Mouse (Mus musculus) thymus, postnatal 4 days (tissue): ENCODE data around the gene Cd83.

Experiments
- DNase-seq: peaks from one replicate; pipeline ENCODE4 v3.0.0; 2021

The Cd83 gene

DNA sequence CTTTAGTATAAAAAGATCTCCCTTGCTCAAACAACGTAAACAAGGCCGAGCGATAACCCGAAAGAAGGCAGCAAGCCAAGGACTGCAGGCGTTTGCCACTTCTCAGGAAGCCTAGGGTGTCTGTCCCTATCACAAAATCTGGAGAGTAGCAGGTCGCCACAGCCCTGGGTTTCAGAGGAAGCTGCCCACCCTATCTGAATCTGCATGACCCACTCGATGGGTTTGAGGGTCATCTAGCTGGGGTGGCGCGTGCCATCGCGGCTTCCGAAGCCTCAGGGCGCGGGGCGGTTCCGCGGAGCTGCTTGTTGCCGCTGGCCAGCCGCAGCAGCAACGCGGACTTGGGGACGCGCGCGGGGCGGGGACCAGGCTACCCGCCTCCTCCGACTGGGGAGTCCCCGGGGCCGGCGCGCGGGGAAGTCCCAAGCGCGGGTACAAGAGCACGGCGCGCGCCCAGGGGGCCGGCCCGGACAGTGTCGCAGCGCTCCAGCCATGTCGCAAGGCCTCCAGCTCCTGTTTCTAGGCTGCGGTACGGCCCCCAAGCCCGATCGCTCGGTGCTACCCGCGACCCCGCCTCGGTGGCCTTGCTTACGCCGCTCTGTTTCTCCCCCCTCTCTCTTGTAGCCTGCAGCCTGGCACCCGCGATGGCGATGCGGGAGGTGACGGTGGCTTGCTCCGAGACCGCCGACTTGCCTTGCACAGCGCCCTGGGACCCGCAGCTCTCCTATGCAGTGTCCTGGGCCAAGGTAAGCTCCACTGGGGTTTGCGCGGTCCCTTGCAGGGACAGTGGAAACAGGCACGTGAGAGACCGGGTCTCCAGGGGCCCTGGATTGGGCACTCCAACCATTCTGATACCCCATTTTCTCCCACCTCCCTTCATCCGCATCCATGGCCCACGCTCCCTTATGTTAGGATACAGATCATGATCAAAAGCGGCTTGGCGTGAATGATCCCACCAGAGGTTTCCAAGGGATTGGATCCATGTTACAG lies at the start of gene Cd83:
Gene Cd83, plus strand, starts transcription at position 51 of the 987 bp plus-strand sequence.
- peak; percentile 62 for DNase-seq

DNA sequence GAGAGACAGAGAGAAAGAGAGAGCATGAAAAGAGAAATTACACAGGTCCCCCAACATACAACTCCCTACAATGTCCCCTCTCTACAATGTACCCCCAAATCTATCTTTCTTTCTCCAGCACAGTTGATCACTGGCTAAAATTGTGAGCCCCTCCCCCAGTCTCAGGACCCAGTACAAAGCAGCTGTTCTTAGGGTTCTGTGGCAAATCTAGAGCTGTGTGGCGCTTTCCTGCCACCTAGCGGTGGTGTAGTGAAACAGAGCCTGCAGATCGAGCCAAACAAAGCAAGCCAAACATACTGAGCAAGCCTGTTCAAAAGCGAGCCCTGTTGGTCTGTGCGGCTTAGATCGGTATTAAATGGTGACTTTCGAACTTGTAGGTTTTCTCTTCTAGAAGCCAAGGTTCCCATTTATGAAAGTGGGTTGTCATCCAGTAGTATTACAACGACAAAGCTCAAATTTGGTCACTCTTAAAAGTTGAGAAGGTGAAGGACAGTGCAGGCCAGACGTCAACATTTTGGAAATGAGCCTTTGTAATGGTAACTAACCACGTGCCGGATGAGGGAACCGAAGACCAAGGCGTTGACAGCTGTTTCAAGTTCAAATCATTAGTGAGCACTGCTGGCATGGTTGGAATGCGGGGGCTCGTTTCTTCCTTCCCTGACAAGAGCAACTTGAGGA lies 44.8 kb upstream of the Cd83 start:
- peak; percentile 87 for DNase-seq

DNA sequence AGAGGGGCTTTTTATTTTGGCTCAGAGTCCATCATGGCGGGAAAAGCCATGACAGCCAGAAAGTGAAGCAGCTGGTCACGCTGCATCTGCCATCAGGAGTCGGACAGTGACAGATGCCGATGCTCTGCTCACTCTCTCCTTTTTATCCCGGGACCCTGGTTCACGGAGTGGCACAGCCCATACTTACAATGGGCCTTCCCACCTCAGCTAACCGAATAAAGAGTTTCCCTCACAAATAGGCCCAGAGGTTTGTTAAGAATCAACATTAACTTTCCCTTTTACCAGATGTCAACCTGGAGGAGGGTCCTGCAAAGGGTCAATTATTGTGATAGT lies 44.3 kb upstream of the Cd83 start:
- DNase-seq, result no peak

DNA sequence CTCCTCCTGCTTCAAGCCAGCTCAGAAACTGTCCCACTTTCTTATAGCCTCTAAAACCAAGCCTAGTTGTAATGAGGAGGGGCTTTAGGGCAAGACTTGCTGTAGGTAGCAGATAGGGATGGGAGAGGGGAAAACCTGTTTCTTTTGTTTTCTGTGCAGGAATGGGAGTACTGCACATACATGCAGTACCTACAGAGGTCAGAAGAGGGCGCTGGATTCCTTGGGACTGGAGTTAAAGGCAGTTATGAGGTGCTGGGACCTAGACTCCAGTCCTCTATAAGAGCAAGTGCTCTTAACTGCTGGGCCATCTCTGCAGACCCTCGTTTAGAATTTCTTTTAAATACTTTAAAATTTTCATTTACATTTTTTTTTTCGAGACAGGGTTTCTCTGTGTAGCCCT lies 41.9 kb upstream of the Cd83 start:
- peak; percentile 25 for DNase-seq

DNA sequence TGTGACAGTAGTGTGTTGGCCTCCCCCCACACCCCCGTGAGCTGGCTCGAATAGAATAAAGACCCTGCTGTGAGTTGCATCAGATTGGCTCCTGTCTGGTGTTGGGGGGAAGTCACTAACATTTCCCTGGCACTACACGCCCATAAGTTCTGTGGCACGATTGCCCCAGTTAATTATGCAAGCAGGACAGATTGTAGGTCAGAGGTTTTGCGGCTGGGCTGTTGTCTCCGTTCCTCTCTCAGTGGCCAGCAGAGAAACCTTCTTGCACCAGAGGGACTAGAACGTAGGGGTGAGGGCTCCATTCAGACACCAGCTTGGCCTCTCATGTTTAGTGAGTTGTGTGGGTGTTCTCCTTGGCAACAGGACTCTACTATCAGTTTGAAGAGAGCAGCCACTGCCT lies 40.3 kb upstream of the Cd83 start:
- no peak for DNase-seq

DNA sequence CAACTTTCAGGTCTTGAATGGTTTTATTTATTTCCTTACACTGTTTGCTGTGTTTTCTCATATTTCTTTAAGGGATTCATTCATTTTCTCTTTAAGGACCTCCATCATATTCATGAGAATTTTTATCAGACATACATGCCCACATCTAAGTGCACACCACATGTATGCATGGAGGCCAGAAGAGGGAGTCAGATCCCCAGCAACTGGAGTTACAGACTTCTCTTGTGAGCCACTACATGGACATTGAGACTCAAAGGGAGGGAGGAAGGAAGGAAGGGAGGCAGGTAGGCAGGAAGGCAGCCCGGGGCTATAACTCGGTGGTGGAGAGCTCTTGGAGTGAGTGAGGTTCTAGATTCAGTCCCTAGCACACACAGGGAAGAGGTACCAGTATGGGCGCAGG lies 34.3 kb upstream of the Cd83 start:
- DNase-seq, result no peak

DNA sequence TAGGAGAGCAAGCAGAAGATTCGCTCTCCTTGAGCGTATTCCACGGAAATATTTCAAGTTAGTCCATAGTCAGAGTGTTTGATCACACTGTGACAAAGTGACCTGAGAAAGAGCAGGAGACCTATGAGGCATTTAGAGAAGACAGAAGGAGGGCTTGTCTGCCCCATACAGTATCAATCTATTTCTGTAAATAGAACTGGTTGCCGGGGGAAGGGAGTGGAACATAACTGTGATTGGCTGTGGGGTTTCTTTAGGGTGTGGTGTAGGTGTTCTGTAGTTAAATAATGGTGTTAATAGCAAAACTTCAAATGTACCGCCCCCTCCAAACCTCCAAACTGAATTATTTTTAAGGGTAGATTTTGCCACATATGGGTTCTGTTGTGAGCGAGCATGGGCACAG lies 33.6 kb upstream of the Cd83 start:
- no peak for DNase-seq

DNA sequence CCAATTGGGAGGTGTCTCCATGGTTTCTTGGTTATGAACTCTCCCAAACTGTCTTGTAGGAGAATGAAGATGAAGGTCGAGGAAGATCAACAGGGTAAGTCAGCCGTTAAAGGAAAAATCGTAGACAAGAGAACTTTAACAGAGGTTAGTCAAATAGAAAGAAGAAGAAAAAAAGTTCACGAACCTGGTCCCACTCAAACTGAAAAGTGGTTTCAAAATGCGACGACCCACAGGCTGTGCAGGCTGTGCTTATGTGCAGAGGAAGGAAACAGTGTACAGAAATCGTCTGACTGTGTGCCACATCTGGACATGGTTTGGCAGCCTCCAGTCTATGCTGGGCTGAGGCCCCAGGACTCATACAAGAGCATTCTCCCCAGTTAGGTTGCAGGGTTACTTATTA lies 32.2 kb upstream of the Cd83 start:
- no peak for DNase-seq

DNA sequence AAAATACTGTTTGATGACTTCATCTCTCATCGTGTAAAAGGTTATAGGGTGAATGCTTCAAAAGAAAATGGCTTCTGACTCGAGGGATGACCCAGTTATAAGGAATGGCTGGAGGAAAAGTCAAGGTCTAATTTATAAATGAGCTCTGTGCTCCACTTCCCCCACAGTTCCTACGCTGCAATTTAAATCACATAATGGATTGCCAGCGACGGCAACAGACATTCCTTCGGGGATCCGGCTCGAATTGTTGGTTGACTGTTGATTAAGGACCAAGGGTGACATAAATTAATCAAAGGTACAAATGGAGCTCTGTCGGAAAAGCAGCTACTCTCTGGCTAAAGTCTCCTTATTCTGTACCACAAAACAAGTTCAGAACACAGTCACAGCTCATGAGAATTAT lies 30.9 kb upstream of the Cd83 start:
- no peak for DNase-seq

DNA sequence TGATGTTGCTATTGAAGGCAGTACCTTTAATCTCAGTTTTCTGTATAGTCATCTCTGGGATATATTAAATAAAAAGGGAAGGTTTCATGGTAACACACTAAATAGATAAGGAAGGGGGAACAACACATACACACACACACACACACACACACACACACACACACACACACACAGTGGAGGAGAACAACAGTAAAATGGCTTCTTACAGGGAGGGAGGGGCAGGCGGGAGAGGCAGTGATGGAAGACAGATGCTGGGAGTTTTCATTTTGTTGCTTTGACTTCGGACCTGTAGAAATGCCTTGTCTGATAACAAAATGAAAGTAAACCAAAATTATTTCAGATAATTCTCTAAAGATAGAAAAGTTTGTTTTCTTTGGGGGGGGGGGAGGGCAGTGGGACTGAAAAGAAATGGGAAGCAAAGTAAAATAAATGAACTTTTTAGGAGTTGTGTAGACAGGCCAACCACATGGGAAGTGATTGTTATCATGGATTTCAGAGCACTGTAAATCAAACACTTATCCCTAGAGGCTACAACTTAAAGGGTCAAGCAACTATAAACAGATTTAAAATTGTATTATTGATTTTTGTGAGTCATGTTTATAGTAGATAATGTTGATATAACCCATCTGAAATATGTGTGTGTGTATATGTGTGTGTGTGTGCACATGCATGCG lies 30.0 kb upstream of the Cd83 start:
- DNase-seq, result no peak

DNA sequence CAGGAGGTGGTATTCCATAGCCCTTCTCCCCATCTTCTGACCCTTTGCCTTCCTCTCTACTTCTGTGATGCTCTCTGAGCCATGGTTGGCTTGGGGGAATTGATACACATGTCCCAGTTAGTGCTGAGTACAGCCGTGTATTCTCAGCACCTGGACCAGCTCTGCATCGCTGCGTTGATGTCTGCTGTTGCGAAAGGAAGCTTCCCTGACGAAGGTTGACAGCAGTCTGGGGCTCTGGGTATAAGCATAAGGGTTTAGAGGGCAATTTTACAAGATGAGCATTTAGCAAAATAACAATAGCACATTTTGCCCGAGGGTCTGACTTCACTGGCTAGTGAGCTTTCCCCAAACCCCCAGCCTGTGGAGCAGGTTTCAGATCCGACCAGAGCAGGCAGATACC lies 29.0 kb upstream of the Cd83 start:
- no peak for DNase-seq

DNA sequence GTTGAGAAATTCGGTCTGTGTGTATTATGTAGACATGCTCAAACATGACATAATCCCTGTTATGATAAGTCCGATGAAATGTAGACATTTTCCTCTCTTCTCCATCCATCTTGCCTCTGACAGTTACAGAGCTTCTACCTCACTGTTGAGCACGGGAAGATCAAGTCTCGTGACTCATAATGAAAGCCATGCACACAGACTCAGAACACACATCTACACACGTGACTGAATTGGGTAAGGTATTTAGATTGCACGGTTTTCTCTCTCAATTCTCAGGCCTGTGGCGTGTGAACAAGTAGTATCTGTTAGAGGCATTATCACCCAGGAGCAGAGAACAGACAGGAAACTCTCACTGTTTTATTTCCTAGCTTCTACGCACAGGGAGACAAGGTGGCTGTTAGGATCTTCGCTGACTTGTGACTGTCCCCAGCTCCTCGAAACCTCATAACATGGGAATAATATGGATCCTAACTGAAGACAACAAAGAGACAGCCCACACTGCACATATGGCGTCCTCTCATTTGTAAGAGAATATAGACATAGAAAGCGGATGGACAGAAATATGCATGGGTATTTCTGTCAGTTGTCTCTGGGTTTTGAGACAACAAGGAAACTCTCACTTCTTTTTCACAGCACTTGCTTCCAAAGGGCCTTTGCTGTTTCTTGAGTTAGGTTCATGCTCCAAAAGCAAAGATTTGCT lies 23.3 kb upstream of the Cd83 start:
- DNase-seq, result no peak

DNA sequence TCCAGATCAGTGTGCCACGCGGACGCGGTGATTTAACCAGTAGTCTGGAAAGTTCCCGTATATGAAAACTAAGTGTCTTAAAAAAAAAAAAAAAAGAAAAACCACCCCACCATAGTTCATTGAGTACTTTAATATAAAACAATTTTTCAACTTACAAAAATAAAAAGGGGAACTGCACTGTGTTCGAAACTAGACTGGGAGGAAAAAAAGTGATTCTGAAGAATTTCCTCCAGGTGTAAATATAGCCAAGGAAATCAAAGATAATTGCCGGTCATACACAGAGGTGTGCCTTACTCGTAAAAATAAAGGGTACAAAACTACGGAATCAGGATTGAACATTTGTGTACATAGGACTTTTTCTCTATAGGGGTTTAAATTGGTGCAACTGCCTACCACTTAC lies 21.7 kb upstream of the Cd83 start:
- DNase-seq, result no peak

DNA sequence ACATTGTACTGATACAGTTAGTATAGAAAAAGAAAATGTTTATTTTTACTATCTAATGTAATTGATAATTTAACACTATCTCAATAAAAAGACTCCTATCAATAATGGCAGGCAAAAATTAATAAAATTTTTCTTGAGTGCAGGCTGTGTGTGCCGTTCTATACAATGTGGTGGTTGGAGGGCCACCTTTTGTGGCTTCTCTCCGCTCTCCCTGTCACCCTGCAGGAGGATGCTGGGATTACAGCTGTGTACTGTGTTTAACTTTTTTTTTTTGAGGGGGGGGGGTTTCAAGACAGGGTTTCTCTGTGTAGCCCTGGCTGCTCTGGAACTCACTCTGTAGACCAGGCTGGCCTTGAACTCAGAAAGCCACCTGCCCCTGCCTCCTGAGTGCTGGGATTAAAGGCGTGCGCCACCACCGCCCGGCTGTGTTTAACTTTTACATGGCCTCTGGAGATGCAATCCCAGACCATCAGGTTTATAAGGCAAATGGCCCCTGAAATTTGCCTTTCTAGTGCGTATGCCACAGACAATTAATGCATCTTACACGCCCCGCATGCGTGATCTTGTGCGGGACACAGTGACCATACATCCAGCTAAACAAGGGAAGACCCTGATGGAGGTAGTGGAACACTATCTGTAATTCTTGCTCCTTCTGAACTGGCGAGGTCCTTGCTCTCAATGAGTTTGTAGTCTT lies 21.1 kb upstream of the Cd83 start:
- peak; percentile 34 for DNase-seq

DNA sequence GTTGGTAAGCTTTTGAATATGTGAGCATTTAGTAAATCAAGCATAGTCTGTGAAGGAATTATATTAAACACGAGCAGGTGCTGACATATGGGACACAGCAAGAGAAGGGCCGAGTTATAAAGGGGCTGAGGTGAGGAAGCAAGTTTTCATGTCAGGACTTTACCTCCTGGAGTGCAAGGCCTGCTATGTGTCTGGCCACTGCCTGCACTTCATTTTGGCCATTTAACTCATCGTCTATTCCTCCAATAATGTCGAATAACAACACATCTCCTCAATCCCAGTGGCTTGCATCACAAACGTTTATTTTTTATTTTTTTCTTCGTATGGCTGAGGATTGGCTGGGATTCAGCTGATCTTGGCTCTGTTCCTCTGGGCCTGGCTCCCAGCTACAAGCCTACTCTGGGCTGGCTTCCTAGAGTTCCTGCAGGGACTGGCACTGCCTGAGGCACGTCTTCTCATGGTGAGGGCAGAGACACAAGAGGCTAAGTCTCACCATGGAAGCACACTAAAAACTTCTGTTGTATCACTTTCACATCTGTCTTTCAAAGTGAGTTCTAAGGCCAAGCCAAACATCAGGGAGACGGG lies 20.5 kb upstream of the Cd83 start:
- DNase-seq, result no peak

DNA sequence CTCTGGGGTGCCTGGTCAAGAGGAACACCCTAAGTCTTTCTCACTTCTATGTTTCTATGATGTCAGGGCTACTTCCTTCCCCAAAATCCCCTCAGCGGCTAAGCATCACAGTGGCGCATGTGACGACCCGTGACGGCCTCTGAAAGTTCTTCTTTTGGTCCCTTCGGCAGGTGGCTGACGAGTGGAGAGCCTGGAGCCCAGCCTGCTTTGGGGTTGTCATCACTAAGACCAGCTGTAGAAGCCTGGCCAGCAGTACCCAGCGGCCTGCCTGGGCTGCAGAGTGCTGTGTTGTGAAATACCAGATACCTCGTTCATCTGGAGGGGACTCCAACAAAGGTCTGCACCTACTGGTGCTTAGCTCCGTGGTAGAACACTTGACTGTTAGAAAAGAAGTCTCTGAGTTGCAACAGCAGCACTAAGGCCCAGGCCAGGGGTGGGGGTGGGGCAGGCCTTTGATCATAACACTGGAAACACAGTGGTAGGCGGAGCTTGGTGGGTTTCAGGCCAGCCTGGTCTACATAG lies 19.2 kb upstream of the Cd83 start:
- no peak for DNase-seq

DNA sequence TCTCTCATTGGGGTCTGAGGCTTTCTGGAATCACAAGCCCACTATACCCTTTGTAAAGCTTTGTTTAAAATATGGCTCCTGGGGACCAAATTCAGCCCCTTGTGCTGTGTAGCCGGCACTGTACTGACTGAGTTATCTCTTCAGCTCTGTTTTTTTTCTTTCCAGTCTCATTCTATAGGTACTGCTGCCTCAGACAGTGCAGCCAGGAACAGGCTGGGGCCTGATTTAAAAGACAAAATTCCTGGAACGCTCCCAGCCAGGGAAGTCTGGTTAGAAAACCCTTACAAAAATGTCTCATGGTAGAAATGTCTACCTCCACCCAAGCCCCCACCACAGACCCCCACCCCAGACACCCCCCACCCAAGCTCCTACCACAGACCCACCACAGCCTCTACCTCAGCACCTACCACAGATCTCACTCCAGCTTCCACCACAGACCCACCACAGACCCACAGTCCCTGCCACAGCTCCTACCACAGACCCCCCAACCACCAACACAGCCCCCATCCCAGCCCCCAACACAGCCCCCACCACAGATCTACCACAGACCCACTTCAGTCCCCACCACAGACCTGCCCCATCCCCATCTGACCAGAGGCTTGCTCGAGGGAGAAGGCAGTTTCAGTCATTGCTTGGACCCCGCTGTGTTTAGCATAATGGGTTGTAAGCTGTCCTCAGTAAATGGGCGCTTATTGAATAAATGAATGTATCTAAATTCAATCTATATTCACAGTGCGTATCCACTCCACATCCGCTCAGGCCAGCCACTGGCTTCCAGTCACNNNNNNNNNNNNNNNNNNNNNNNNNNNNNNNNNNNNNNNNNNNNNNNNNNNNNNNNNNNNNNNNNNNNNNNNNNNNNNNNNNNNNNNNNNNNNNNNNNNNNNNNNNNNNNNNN lies 17.5 kb upstream of the Cd83 start:
- DNase-seq, result no peak

DNA sequence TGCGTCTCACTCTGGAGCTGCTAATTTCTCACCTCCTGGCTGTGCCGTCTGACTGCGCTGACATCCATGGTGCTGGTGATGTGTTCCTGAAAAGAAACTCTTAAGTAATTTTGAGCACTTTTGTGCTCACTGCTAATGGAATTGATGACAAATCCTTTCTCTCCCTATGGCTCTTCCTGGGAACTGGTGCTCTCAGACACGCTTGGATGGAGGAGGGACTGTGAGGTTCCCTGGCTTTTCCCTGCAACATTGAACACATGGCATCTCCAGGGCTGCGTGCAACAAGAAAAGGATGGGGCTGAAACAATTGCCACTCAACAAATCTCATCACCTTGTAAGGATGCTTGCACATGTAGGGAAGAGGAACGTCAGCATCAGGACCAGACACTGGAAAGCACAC lies 11.6 kb upstream of the Cd83 start:
- no peak for DNase-seq

DNA sequence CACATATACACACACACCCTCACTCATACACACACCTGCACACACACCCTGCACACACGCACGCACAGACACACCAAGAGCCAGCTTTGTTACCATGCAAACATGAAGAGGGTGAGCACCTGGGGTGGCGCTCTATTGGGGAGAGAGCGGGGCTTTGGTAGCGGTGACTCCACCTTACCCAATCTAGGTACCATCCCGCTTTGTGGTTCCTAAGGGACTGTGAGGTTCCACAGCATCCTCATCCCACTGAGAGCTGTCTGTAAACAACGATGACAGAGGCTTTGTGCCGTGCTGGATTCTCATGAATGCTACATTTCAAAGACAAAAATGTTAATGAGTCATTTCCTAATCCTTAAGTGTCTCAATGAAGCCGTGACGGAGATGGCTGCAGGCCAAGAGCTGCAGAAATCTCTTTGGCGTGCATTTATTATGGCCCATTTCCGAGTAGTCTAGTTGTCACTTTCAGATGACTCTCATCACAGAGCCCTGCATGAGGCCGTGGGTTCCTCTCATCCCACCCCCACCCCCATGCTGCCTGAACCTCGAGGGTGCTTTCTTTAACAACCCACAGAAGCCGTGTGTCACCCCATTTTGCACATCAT lies 10.5 kb upstream of the Cd83 start:
- DNase-seq, result no peak
